In genomic region chr16:94303203-94303535, GRCm38 (mm10) we compare ENCODE assay signal across 8 mouse cellular contexts. TPM values are rescaled to one million over a fixed set of nuclear protein-coding genes. Genes with fewer than 3 reads are reported as not detected.
DNase-seq lines count a peak whose midpoint lies in the region; ATAC-seq and TF ChIP-seq lines count a peak whose summit lies in the region.

No protein-coding gene starts in this region.

- peak overlapping the region; percentile 48 for H3K4me3 ChIP-seq in heart, embryonic 13.5 days
- H3K4me3 ChIP-seq in ES-Bruce4 (ENCODE audit: low read depth, low read length): peak overlapping the region; percentile 26
- H3K4me3 ChIP-seq in forebrain, embryonic 16.5 days (replicated peaks; ENCODE audit: low read length): peak overlapping the region; percentile 4; the same call in 1 of the 2 replicates
- no peak overlapping the region for H3K4me3 ChIP-seq in liver, embryonic 16.5 days (ENCODE audit: low read depth, low read length)

- H3K9ac ChIP-seq in heart, embryonic 13.5 days: peak overlapping the region; percentile 71
- peak overlapping the region; percentile 22; the same call in 1 of the 2 replicates for H3K9ac ChIP-seq in ES-Bruce4 (ENCODE audit: low read depth, poor library complexity, severe bottlenecking)
- peak overlapping the region; percentile 33 for H3K9ac ChIP-seq in forebrain, embryonic 16.5 days (replicated peaks; ENCODE audit: low read depth, low read length)
- no peak overlapping the region; the same call in 1 of the 2 replicates for H3K9ac ChIP-seq in liver, embryonic 16.5 days (ENCODE audit: low read depth, low read length)

- DNase-seq in heart, postnatal 10 days: no peak
- no peak for DNase-seq in thymus, postnatal 10 days (ENCODE audit: low spot score in 2 of 2)
- DNase-seq in frontal cortex, postnatal 14 days (ENCODE audit: low spot score in 2 of 2): no peak
- no peak for DNase-seq in adrenal gland, adult 8-10 months

- intact Hi-C loops in heart, postnatal 10 days (cut with DNase I): no loop called here

- peak overlapping the region; percentile 68 for H3K4me2 ChIP-seq in heart, embryonic 13.5 days
- H3K4me2 ChIP-seq in forebrain, embryonic 16.5 days (ENCODE audit: low read length): peak overlapping the region; percentile 35
- peak overlapping the region; percentile 42 for H3K4me2 ChIP-seq in liver, embryonic 16.5 days (ENCODE audit: low read depth, low read length)

- peaks cover 26% of the 10 kb centered on the region for H3K4me1 ChIP-seq in heart, embryonic 13.5 days
- no peaks in the 10 kb centered on the region for H3K4me1 ChIP-seq in ES-Bruce4 (ENCODE audit: control insufficient read depth, insufficient read depth, low read length)
- peaks cover 9% of the 10 kb centered on the region; the same call in 1 of the 2 replicates for H3K4me1 ChIP-seq in forebrain, embryonic 16.5 days (replicated peaks; ENCODE audit: control insufficient read depth, insufficient read depth, low read length)
- no peaks in the 10 kb centered on the region; the same call in 1 of the 2 replicates for H3K4me1 ChIP-seq in liver, embryonic 16.5 days (ENCODE audit: control insufficient read depth, low read depth, low read length)

- TF ChIP-seq EP300 in ES-Bruce4 (IDR thresholded peaks at IDR 0.05; ENCODE audit: insufficient read depth, low read depth, low read length): no peak

- TF ChIP-seq POLR2A in ES-Bruce4 (IDR thresholded peaks at IDR 0.05; ENCODE audit: insufficient read depth, low read length): no peak

- H3K27ac ChIP-seq in heart, embryonic 13.5 days (replicated peaks): peak overlapping the region; percentile 90
- no peak overlapping the region for H3K27ac ChIP-seq in ES-Bruce4 (ENCODE audit: insufficient read depth, low read length)
- no peak overlapping the region for H3K27ac ChIP-seq in forebrain, embryonic 16.5 days (ENCODE audit: low read length)
- H3K27ac ChIP-seq in liver, embryonic 16.5 days (ENCODE audit: low read length): no peak overlapping the region

- H3K9me3 ChIP-seq in heart, embryonic 13.5 days: 0 out of 2 replicates have a peak, but pooled peaks cover 5% of the 10 kb centered on the region
- H3K9me3 ChIP-seq in ES-Bruce4 (replicated peaks; ENCODE audit: control insufficient read depth, insufficient read depth, low read length, poor library complexity, severe bottlenecking): no peaks in the 10 kb centered on the region
- H3K9me3 ChIP-seq in forebrain, embryonic 16.5 days (ENCODE audit: control insufficient read depth, low read length): 0 out of 2 replicates have a peak, but pooled peaks cover 4% of the 10 kb centered on the region
- no peaks in the 10 kb centered on the region for H3K9me3 ChIP-seq in liver, embryonic 16.5 days (replicated peaks; ENCODE audit: control insufficient read depth, low read length)

- no peak for TF ChIP-seq CTCF in ES-Bruce4 (IDR thresholded peaks at IDR 0.05; ENCODE audit: low read depth, low read length)

- no peak for ATAC-seq in heart, embryonic 13.5 days (ENCODE audit: extremely low read depth, insufficient number of reproducible peaks, low FRiP score, low TSS enrichment)
- ATAC-seq in forebrain, embryonic 16.5 days: peak; percentile 16; the same call in 1 of the 2 replicates
- no peak for ATAC-seq in liver, embryonic 16.5 days (ENCODE audit: low read depth)

- H3K36me3 ChIP-seq in heart, embryonic 13.5 days: 0 out of 2 replicates have a peak, but pooled peaks cover 7% of the 10 kb centered on the region
- H3K36me3 ChIP-seq in ES-Bruce4 (ENCODE audit: control insufficient read depth, insufficient read depth, low read length, poor library complexity, severe bottlenecking): no peaks in the 10 kb centered on the region
- no peaks in the 10 kb centered on the region for H3K36me3 ChIP-seq in forebrain, embryonic 16.5 days (ENCODE audit: control insufficient read depth, insufficient read depth)
- no peaks in the 10 kb centered on the region for H3K36me3 ChIP-seq in liver, embryonic 16.5 days (ENCODE audit: control insufficient read depth, insufficient read depth)

- H3K27me3 ChIP-seq in heart, embryonic 13.5 days (replicated peaks): no peaks in the 10 kb centered on the region; the same call in 1 of the 2 replicates
- no peaks in the 10 kb centered on the region; the same call in 1 of the 2 replicates for H3K27me3 ChIP-seq in ES-Bruce4 (ENCODE audit: control insufficient read depth, insufficient read depth, low read length, poor library complexity, severe bottlenecking)
- no peaks in the 10 kb centered on the region for H3K27me3 ChIP-seq in forebrain, embryonic 16.5 days (replicated peaks; ENCODE audit: control insufficient read depth, insufficient read depth, low read length)
- H3K27me3 ChIP-seq in liver, embryonic 16.5 days (ENCODE audit: control insufficient read depth, insufficient read depth, low read depth, low read length): peaks cover 16% of the 10 kb centered on the region

- 23% methylated on average over 6 of the region's 6 CpGs for WGBS in heart, embryonic 13.5 days
- 31% methylated on average over 6 of the region's 6 CpGs for WGBS in forebrain, embryonic 16.5 days
- WGBS in liver, embryonic 16.5 days (ENCODE audit: insufficient replicate concordance): 29% methylated on average over 6 of the region's 6 CpGs

RNA-seq across cellular contexts. Expression of gene Hlcs, which starts 10.2 kb away (rescaled TPM):
- 7.6 and 8.0 TPM in 2 replicates for polyA plus RNA-seq in heart, embryonic 13.5 days (2015; fragmentation: Nextera tagmentation; extraction: Ambion mirVana)
- total RNA-seq in heart, postnatal 10 days (2021): 1 to 10 TPM; 6.9 to 7.5 TPM
- polyA plus RNA-seq in ES-Bruce4 (2011; ENCODE audit: insufficient read depth, insufficient read length, low read depth, missing spikeins): 12.6 and 14.1 TPM in 2 replicates
- polyA plus RNA-seq in forebrain, embryonic 16.5 days (2015; fragmentation: Nextera tagmentation; extraction: Ambion mirVana): 6.6 and 8.0 TPM in 2 replicates
- 2.2 and 2.3 TPM in 2 replicates for polyA plus RNA-seq in liver, embryonic 16.5 days (2015; fragmentation: Nextera tagmentation; extraction: Ambion mirVana)
- 10 to 100 TPM; 20.7 to 31.7 (median 24.9) TPM for total RNA-seq in adrenal gland, adult 8-10 months (2022)

RNA-seq across cellular contexts. Expression of gene Ripply3, which starts 25.1 kb away (rescaled TPM):
- 5.0 and 6.0 TPM in 2 replicates for polyA plus RNA-seq in heart, embryonic 13.5 days (2015; fragmentation: Nextera tagmentation; extraction: Ambion mirVana)
- 1 to 10 TPM; 4.7 to 5.1 TPM for total RNA-seq in heart, postnatal 10 days (2021)
- polyA plus RNA-seq in ES-Bruce4 (2011; ENCODE audit: insufficient read depth, insufficient read length, low read depth, missing spikeins): 0.87 and 0.91 TPM in 2 replicates
- polyA plus RNA-seq in forebrain, embryonic 16.5 days (2015; fragmentation: Nextera tagmentation; extraction: Ambion mirVana): 0.99 and 1.1 TPM in 2 replicates
- 1.7 and 1.9 TPM in 2 replicates for polyA plus RNA-seq in liver, embryonic 16.5 days (2015; fragmentation: Nextera tagmentation; extraction: Ambion mirVana)
- total RNA-seq in adrenal gland, adult 8-10 months (2022): 10 to 100 TPM in 1 of 4 experiments, 1 to 10 TPM in 3; 4.6 to 12.6 (median 5.3) TPM
